Mouse (Mus musculus): ENCODE measurements at regions not wholly inside any gene's neighbourhood (a gene's known extent, or its start where the extent isn't known, plus 50 kb on each side); places are given as distances from the start of the nearest gene placed in this dataset.
A peak's percentile ranks its signal among the peaks of the same experiment; 100 is the strongest.
"Not testable (repeated sequence)": the region's sequence is repeated elsewhere in the genome, so short reads cannot be mapped to it uniquely, and the experiment has no call there.

DNA sequence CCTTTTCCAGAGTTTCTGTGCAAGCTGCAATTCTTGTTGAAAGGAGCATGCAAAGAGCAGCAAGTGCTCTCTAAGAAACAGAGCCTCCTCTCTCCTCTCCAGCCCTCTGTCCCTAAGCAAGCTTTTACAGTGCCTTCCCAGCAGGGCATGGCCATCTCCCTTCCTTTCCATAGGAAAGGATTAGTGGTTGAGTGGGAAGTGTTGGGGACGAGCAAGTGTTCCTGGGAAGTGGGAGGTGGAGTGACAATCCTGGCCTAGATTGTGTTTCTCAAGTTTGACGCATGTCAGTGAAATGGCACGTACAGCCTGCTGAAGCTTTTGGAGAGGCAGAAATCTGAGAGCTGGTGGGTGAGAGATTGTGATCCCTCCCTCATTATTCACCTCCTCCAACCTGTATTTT, 204.7 kb upstream of the G2e3 start:
- no peaks in the 10 kb centered on the region for H3K36me3 ChIP-seq (ENCODE audit: insufficient read depth, low read length)
- ATAC-seq (replicated peaks; ENCODE audit: low FRiP score, low read depth) (no peak), DNase-seq (ENCODE audit: low spot score) (no peak)
- H3K27me3 ChIP-seq (ENCODE audit: insufficient read depth, low read length), result no peaks in the 10 kb centered on the region
- H3K9me3 ChIP-seq (replicated peaks; ENCODE audit: low read length), result no peaks in the 10 kb centered on the region
- H3K4me3 ChIP-seq (replicated peaks; ENCODE audit: low read depth, low read length), result no peak overlapping the region
- no peak overlapping the region for H3K9ac ChIP-seq (ENCODE audit: low read depth, low read length)
- H3K27ac ChIP-seq, result no peak overlapping the region
- WGBS, result 28% methylated on average over 3 of the region's 3 CpGs
- H3K4me2 ChIP-seq (ENCODE audit: low read length), result no peak overlapping the region
- no peaks in the 10 kb centered on the region for H3K4me1 ChIP-seq (replicated peaks; ENCODE audit: insufficient read depth, low read length)
- TF ChIP-seq CTCF (IDR thresholded peaks at IDR 0.05; ENCODE audit: low read depth), result no peak

DNA sequence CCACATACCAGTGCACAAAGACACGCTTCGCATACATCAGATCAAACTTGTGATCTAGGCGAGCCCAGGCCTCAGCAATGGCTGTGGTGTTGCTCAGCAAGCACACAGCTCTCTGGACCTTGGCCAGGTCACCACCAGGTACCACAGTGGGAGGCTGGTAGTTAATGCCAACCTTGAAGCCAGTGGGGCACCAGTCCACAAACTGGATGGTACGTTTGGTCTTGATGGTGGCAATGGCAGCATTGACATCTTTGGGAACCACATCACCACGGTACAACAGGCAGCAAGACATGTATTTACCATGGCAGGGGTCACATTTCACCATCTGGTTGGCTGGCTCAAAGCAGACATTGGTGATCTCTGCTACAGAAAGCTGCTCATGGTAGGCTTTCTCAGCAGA, 214.2 kb upstream of the G2e3 start:
- H3K36me3 ChIP-seq (ENCODE audit: insufficient read depth, low read length); H3K4me3 ChIP-seq (replicated peaks; ENCODE audit: low read depth, low read length): not testable (repeated sequence)

DNA sequence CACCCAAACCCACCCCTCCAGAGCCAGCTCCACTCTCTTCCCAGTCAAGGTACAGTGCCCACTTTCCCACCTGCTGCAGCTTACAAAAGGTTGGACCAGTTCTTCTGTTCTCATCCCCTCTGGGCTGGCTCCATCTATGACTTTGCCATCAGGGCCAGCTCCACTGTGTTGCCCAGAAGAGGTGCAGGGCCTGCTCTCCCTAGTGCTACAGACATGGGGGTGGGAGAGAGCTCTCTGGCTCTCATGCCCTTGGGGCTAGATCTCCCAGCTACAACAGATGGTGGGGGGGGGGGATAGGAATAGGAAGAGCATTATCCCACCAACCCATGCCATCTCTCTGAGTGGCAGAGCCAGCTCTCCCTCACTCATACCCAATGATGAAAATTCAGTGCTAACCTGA, 219.6 kb upstream of the G2e3 start:
- Histone ChIP-seq H3K4me3 (replicated peaks; ENCODE audit: low read depth, low read length) (no peak overlapping the region), H3K27me3 (ENCODE audit: insufficient read depth, low read length) (no peaks in the 10 kb centered on the region), H3K36me3 (ENCODE audit: insufficient read depth, low read length) (no peaks in the 10 kb centered on the region), H3K27ac (no peak overlapping the region), H3K4me1 (replicated peaks; ENCODE audit: insufficient read depth, low read length) (no peaks in the 10 kb centered on the region), H3K9ac (ENCODE audit: low read depth, low read length) (no peak overlapping the region), H3K9me3 (replicated peaks; ENCODE audit: low read length) (no peaks in the 10 kb centered on the region), H3K4me2 (ENCODE audit: low read length) (no peak overlapping the region)
- DNase-seq (ENCODE audit: low spot score) (no peak), ATAC-seq (replicated peaks; ENCODE audit: low FRiP score, low read depth) (no peak)
- no peak for TF ChIP-seq CTCF (IDR thresholded peaks at IDR 0.05; ENCODE audit: low read depth)

More for the DNA sequence above, 214.2 kb upstream of the G2e3 start:
- not testable (repeated sequence) for H3K4me2 ChIP-seq (ENCODE audit: low read length); H3K4me1 ChIP-seq (replicated peaks; ENCODE audit: insufficient read depth, low read length); H3K9me3 ChIP-seq (replicated peaks; ENCODE audit: low read length); H3K27me3 ChIP-seq (ENCODE audit: insufficient read depth, low read length); DNase-seq (ENCODE audit: low spot score); H3K9ac ChIP-seq (ENCODE audit: low read depth, low read length); ATAC-seq (replicated peaks; ENCODE audit: low FRiP score, low read depth); H3K27ac ChIP-seq
- 80% methylated on average over 5 of the region's 5 CpGs for WGBS

DNA sequence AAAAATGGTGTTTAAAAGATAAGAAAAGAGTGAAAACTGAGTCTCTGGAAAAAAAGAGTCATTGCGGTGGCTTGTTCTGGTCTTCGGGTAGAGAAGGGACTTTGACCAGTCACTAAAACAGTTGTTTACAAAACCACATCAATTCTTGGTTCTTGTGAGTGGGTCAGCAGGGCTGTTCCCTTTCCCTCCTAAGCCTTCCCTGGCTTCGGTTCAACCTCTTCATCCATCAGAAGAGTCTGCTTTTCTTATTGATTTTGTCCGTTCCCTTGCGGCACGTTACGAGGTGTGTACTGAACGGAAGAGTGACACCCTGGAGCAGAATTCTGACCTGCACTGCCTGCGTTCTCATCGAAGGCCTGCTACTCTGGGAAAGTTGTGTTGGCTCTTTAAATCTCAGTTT, 229.1 kb upstream of the G2e3 start:
- no peaks in the 10 kb centered on the region for H3K4me1 ChIP-seq (replicated peaks; ENCODE audit: insufficient read depth, low read length)
- no peak for ATAC-seq (replicated peaks; ENCODE audit: low FRiP score, low read depth)
- H3K27ac ChIP-seq, result no peak overlapping the region
- no peak overlapping the region for H3K4me3 ChIP-seq (replicated peaks; ENCODE audit: low read depth, low read length)
- H3K36me3 ChIP-seq (ENCODE audit: insufficient read depth, low read length), result no peaks in the 10 kb centered on the region
- TF ChIP-seq CTCF (IDR thresholded peaks at IDR 0.05; ENCODE audit: low read depth), result no peak
- whole genome bisulfite sequencing, result 97% methylated on average over 10 of the region's 10 CpGs
- H3K9ac ChIP-seq (ENCODE audit: low read depth, low read length), result no peak overlapping the region
- no peak for DNase-seq (ENCODE audit: low spot score)
- H3K27me3 ChIP-seq (ENCODE audit: insufficient read depth, low read length), result no peaks in the 10 kb centered on the region
- H3K9me3 ChIP-seq (replicated peaks; ENCODE audit: low read length), result no peaks in the 10 kb centered on the region
- H3K4me2 ChIP-seq (ENCODE audit: low read length), result no peak overlapping the region

DNA sequence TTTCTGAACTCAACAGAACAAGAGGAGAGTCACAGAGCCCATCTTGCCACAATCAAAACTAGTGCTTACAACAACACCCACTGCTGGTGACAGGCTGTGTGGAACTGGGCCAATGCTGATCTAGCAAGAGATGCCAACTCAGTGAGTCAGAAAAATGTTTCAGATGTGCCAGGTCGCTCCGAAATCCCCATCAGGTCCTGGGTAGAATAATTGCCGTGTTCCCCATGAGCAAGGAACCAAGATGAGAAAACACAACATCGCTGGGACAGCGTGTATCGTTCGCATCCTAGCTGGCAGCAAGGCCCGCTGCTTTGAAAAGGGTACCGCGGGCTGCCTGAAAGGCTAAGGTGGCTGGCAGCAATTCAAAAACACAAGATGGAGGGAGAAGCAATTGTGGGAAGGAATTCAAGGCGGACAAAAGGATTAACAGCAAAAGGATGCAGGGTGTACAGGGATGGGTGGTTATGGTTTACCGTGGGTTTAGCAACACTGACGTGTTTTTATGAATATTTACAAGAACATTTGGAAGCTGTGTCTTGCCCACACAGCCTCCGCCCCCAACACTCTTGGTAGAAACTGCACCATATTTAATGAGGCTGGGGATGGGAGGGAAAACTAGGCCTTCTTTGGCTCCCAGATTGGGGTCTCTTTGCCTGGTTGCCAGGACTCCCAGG, 229.7 kb upstream of the G2e3 start:
- WGBS, result 91% methylated on average over 14 of the region's 14 CpGs
- DNase-seq (ENCODE audit: low spot score), result no peak
- no peak overlapping the region for H3K4me3 ChIP-seq (replicated peaks; ENCODE audit: low read depth, low read length)
- ATAC-seq (replicated peaks; ENCODE audit: low FRiP score, low read depth), result no peak
- no peaks in the 10 kb centered on the region for H3K4me1 ChIP-seq (replicated peaks; ENCODE audit: insufficient read depth, low read length)
- H3K9me3 ChIP-seq (replicated peaks; ENCODE audit: low read length), result no peaks in the 10 kb centered on the region
- H3K9ac ChIP-seq (ENCODE audit: low read depth, low read length), result no peak overlapping the region
- H3K27me3 ChIP-seq (ENCODE audit: insufficient read depth, low read length), result no peaks in the 10 kb centered on the region
- H3K36me3 ChIP-seq (ENCODE audit: insufficient read depth, low read length), result no peaks in the 10 kb centered on the region
- no peak overlapping the region for H3K4me2 ChIP-seq (ENCODE audit: low read length)
- H3K27ac ChIP-seq, result no peak overlapping the region
- no peak for TF ChIP-seq CTCF (IDR thresholded peaks at IDR 0.05; ENCODE audit: low read depth)

DNA sequence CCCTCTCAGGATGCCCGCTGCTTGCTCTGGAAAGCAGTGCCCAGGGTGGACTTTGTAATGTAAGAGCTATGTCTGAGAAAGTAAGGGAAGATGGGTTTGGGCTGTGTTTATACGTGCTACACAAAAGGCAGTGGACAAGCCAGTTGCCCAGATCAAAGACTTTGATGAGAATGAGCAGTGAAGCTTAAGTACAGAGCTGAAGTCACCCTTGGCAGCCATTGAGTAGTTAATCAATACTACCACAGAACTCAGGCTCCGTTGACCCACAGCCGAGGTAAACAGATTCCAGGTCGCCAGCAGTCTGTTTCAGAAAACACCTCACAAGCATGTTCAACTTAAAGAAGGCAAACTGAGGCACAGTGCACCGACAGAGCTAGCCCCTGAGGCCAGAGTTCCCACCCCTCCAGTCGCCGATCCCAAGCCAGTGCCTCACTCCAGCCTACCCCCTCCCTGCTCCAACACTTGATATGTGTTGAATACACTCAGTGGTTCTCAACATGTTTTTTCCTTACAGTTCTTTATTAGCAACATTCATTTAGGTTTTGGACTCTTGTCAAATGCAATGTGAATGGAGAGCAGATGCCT, 230.3 kb upstream of the G2e3 start:
- no peaks in the 10 kb centered on the region for H3K9me3 ChIP-seq (replicated peaks; ENCODE audit: low read length)
- no peaks in the 10 kb centered on the region for H3K36me3 ChIP-seq (ENCODE audit: insufficient read depth, low read length)
- no peak overlapping the region for H3K9ac ChIP-seq (ENCODE audit: low read depth, low read length)
- H3K27ac ChIP-seq, result no peak overlapping the region
- ATAC-seq (replicated peaks; ENCODE audit: low FRiP score, low read depth) (no peak), DNase-seq (ENCODE audit: low spot score) (no peak)
- no peak overlapping the region for H3K4me2 ChIP-seq (ENCODE audit: low read length)
- no peak overlapping the region for H3K4me3 ChIP-seq (replicated peaks; ENCODE audit: low read depth, low read length)
- TF ChIP-seq CTCF (IDR thresholded peaks at IDR 0.05; ENCODE audit: low read depth), result no peak
- no peaks in the 10 kb centered on the region for H3K4me1 ChIP-seq (replicated peaks; ENCODE audit: insufficient read depth, low read length)
- no peaks in the 10 kb centered on the region for H3K27me3 ChIP-seq (ENCODE audit: insufficient read depth, low read length)
- WGBS, result 64% methylated on average over 8 of the region's 8 CpGs

DNA sequence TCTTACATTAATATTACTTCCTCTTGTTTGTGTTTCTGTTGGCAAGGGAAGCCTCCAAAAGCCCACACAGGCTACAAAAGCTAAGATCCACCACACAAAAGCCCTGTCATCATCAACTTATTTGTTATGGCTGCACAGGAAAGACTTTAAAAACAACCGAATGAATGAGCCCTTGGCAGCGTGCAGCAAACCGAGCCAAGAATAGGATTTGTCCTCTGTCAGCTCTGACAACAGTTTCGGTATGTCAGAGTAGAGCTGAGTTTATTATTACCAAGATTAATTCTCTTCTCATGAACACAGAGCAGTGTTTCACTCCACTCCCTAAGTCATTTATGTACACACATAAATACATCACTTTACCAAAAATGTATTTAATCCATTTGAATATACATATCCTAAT, 236.1 kb upstream of the G2e3 start:
- DNase-seq (ENCODE audit: low spot score), result peak; percentile 78
- Histone ChIP-seq H3K9me3 (replicated peaks; ENCODE audit: low read length) (no peaks in the 10 kb centered on the region), H3K4me2 (ENCODE audit: low read length) (no peak overlapping the region), H3K27ac (no peak overlapping the region), H3K27me3 (ENCODE audit: insufficient read depth, low read length) (no peaks in the 10 kb centered on the region), H3K36me3 (ENCODE audit: insufficient read depth, low read length) (no peaks in the 10 kb centered on the region), H3K9ac (ENCODE audit: low read depth, low read length) (no peak overlapping the region), H3K4me3 (replicated peaks; ENCODE audit: low read depth, low read length) (no peak overlapping the region), H3K4me1 (replicated peaks; ENCODE audit: insufficient read depth, low read length) (no peaks in the 10 kb centered on the region)
- 23% methylated on average over 4 of the region's 4 CpGs for WGBS
- no peak for TF ChIP-seq CTCF (IDR thresholded peaks at IDR 0.05; ENCODE audit: low read depth)
- ATAC-seq (replicated peaks; ENCODE audit: low FRiP score, low read depth), result no peak

All from kidney, postnatal 0 days (tissue).